Mouse (Mus musculus) induced T-regulatory cell, adult 2 months (primary cell): ENCODE results near the gene Oscp1.
"Not testable (repeated sequence)": the region's sequence is repeated elsewhere in the genome, so short reads cannot be mapped to it uniquely, and the experiment has no call there.

Experiments
- DNase-seq: peaks from one replicate; pipeline ENCODE4 v3.0.0-alpha.2; 2012; ENCODE audit warnings: low read depth

The Oscp1 gene

GRCm38 (mm10) chr4:126083021-126083420 lies 24.7 kb downstream of the Oscp1 start:
- DNase-seq, result no peak

GRCm38 (mm10) chr4:126084382-126084781 lies 26.0 kb downstream of the Oscp1 start:
- no peak for DNase-seq

GRCm38 (mm10) chr4:126085996-126086576 lies 27.7 kb downstream of the Oscp1 start:
- DNase-seq, result peak; percentile 93

DNA sequence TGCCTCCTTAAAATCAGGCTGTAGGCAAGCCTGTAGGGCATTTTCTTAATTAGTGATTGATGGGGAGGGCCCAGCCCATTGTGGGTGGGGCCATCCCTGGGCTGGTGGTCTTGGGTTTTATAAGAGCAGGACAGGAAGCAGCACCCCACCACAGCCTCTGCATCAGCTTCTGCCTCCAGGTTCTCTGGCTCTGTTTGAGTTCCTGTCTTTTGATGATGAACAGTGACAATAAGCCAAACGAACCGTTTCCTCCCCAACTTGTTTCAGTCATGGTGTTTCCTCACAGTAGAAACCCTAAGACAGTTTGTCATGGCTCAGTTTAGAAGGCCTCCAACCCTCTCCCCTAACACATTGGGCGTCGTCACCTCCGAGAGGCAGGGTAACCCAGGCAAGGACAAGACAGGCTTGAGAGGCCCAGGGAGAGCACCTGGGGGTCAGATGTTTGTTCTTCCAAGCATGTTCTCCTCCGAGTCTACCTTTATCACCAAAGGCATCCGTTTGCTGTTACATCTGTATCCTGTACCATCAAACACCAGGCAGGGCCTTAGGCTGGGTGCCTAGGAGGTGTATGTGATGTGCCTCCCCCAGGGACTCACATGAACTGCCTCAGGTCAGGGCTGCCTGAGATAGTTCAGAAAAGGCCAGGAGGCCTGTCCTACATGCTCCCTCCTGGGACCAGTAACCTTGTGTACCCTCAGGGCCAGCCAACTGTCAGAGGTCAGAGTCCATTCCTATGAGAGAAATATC lies 31.9 kb downstream of the Oscp1 start:
- DNase-seq, result peak; percentile 49

DNA sequence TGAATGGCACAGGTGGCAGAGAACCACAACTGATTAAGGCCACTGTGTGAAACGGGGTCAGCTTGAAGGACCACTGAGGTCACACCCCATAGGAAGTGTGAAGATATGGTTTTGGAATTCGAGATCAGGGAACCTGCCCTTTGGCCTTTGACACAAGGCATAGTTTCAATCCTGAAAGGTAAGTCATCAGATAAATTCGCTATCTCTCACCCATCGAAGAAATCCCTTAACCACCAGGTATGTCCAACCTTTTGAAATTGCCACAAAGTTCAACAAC lies 32.4 kb downstream of the Oscp1 start:
- no peak for DNase-seq

DNA sequence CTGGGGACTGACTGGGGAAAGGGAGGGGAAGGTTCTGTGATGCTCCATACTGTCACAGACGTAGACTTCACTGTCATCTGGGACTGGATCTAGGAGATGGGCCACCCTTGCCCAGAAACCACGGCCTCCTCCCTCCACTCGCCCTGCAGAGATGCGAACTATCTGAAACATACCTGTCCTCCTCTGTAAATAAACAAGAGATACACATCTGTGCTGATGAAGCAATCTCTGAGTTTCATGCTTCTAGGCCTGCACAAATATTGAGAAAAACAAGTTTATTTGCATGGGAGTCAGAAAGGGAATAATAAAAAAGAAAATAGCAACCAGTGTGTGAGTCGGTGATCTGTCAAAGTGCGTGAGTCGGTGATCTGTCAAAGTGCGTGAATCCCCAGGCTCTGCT lies 33.5 kb downstream of the Oscp1 start:
- DNase-seq, result no peak

DNA sequence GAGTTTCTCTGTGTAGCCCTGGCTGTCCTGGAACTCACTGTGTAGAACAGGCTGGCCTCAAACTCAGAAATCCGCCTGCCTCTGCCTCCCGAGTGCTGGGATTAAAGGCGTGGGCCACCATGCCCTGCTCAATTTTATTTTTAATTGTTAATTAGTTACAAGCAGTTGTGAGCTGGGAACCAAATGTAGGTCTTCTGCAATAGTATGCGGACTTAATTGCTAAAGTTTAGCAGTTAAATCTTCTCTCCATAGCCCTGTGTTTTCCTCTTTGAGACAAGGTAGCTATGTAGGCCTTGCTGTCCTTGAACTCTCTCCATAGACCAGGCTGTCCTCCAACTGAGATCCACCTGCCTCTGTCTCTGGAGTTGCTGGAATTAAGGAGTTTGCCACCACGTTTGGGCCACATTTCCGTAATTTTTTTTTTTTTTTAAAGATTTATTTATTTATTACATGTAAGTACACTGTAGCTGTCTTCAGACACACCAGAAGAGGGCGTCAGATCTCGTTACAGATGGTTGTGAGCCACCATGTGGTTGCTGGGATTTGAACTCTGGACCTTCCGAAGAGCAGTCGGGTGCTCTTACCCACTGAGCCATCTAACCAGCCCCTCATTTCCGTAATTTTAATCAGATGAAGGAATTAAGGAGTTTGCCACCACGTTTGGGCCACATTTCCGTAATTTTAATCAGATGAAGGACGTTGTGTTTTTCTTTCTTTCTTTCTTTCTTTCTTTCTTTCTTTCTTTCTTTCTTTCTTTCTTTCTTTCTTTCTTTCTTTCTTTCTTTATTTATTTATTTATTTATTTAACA lies 37.5 kb downstream of the Oscp1 start:
- DNase-seq, result not testable (repeated sequence)

GRCm38 (mm10) chr4:126096464-126097111 lies 38.2 kb downstream of the Oscp1 start, which contains the start of gene Lsm10:
Lsm10 (plus strand) TSS chr4:126096623.
- DNase-seq, result peak; percentile 98

DNA sequence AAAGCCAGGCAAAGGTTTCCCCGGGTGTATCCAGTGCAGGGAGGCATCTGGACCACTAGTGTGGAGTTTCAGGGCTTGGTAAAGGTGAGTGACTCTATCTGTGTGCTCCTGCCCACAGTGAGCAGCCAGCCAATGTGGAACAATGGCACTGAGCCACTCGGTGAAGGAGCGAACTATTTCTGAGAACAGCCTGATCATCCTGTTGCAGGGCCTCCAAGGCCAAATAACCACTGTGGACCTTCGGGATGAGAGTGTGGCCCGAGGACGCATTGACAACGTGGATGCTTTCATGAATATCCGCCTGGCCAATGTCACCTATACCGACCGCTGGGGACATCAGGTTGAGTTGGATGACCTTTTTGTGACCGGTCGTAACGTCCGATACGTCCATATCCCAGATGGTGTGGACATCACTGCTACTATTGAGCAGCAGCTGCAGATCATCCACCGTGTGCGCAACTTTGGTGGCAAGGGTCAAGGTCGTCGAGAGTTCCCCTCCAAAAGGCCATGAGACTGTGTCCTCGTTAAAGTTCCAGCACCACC lies 39.4 kb downstream of the Oscp1 start:
- no peak for DNase-seq

- DNase-seq, result no peak
Observed at GRCm38 (mm10) chr4:126099365-126099764, 41.0 kb downstream of the Oscp1 start.

DNA sequence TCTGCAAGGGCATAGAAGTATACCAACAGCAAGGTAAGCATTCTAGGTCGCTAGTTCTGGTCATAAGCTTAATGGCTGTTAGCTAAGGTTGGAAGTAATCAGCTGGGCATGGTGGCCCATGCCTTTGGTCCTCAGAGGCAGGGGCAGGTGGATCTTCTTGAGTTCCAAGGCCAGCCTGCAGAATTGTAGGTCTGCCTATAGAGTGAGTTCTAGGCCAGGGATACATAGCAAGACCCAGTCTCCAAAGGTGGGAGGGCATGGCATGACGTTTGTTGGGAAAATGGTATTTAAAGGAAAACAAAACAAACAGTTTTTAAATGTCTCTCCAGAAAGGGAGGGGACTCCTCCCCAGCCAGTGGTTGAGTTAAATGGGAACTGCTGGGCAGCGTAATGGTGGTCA lies 42.4 kb downstream of the Oscp1 start:
- no peak for DNase-seq

GRCm38 (mm10) chr4:126102061-126102841 lies 43.9 kb downstream of the Oscp1 start:
- peak; percentile 35 for DNase-seq

- peak; percentile 88 for DNase-seq
Observed at GRCm38 (mm10) chr4:126103057-126103581, 44.8 kb downstream of the Oscp1 start.

- DNase-seq, result peak; percentile 99
Observed at GRCm38 (mm10) chr4:126103590-126104068, 45.3 kb downstream of the Oscp1 start, which contains the start of gene Stk40. Stk40 (plus strand) TSS chr4:126103957.

DNA sequence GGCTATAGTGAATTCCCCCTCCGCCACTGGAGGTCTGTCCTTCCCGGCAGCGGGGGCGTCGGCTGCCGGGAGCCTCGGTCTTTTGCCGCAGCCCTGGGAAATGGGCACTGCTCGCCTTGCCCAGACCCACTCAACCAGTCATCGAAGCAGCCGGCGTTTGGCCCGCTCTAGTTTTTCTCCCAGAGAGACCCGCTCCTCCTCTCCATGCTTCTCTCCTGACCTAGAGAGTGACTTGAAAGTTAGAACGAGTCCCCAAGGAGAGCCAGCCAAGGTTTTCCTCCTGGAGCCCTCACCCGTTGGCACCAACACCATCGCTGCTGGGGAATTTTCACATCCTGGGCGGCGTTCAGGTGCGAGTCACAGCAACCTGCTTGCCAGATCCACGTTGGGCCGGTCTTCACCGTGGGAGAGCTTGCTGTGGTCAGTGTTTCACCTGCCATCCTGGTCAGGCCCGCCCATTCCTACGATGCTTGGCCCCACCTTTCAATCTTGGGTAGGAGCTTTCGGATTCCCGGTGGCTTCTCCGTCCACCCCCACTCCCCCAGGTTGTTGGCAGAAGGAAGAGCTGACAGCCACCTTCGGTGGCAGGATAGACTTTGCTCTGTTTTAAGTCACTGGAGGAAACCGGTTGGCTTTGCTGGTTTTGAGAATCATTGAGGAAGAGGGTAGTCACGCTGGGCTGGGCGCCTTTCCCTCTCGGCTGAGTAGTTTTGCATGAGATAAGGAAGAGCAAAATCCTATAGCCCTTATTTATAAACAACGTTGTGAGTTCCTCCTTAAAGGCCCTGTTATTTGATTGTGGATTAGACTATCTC lies 46.1 kb downstream of the Oscp1 start:
- DNase-seq, result peak; percentile 59

DNA sequence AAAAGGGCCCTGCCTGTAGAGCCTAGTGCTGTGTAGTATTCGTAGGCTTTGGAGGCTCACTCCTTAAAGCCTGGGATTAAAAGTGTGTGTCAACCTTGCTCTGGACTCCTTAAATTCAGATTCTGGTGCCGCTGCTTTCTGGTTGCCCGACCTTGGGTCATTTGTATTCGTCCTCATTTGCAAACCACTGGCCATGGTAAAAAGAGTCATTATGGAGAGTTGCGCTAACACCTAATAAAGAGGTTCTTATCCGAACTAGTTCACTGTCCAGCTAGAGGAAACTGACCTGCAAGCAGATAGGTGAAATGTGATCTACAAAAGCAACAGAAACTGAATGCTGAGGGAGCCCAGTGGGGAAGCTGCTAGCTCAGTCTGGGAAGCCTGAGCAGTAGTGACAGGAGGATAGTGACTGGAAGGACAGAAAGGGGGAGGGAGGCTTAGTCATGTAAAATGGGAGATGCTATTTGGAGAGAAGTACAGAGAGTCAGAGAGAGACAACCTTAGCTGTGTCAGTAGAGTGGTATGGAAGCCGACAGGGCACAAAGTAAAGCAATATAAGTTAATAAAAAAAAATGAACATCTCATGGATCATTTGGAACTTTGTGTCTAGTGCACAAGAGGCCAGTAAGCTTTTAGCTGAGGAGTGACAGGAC lies 46.9 kb downstream of the Oscp1 start:
- no peak for DNase-seq

DNA sequence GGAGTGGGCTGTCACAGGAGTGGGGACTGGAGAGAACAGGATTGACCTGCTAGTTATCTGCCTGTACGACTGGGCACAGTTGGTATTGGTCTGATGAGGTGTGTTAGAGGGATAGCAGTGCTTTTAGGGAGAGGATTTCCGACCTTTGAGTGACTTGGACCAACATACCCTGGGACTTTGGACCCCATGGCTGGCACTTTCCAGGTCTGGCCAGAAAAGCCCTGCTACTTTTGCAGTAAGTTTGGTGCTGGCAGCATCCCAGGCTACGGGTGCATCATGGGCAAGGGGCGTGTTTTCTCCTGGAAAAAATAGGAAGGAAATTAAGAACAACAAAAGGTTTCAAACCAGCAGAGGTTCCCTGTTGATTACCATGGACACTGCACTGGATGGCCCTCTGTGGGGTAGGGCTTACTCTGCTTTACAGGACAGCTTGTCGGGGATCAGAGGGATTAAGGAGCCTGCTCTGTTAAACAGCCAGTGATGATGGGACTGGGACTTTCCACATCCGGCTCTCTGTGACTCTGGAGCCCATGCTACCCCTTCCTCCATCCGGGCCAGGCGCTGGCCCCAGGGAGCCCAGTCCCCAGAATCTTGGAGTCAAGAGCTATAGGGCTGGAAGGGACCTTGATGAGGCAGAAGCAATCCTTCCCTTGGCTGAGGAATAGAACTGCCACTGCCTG lies 49.8 kb downstream of the Oscp1 start:
- no peak for DNase-seq

- DNase-seq, result peak; percentile 76
Observed at GRCm38 (mm10) chr4:126109613-126110373, 51.4 kb downstream of the Oscp1 start.
